Mouse (Mus musculus): ENCODE measurements at regions not wholly inside any gene's neighbourhood (a gene's known extent, or its start where the extent isn't known, plus 50 kb on each side); places are given as distances from the start of the nearest gene placed in this dataset.

- H3K27me3 ChIP-seq (ENCODE audit: insufficient read depth, low read length): no peaks in the 10 kb centered on the region
- no peak for ATAC-seq
- no peak overlapping the region for H3K27ac ChIP-seq
- H3K9me3 ChIP-seq (ENCODE audit: low read length): no peaks in the 10 kb centered on the region
- no peaks in the 10 kb centered on the region for H3K36me3 ChIP-seq (ENCODE audit: insufficient read depth, low read length)
- no peak overlapping the region for H3K9ac ChIP-seq (replicated peaks; ENCODE audit: low read length)
- H3K4me2 ChIP-seq (ENCODE audit: low read depth, low read length): no peak overlapping the region
- 87% methylated on average over 3 of the region's 3 CpGs for WGBS
- TF ChIP-seq CTCF (IDR thresholded peaks at IDR 0.05; ENCODE audit: low read depth): no peak
- no peaks in the 10 kb centered on the region for H3K4me1 ChIP-seq (ENCODE audit: insufficient read depth, low read length)
- no peak overlapping the region for H3K4me3 ChIP-seq (ENCODE audit: low read length)
- no peak for DNase-seq (ENCODE audit: low spot score)
Observed at GRCm38 (mm10) chr17:59680511-59680910, 667.3 kb upstream of the Nudt12 start.

- Histone ChIP-seq H3K27ac (no peak overlapping the region), H3K4me1 (ENCODE audit: insufficient read depth, low read length) (no peaks in the 10 kb centered on the region), H3K4me3 (ENCODE audit: low read length) (no peak overlapping the region), H3K9me3 (ENCODE audit: low read length) (no peaks in the 10 kb centered on the region), H3K36me3 (ENCODE audit: insufficient read depth, low read length) (no peaks in the 10 kb centered on the region), H3K27me3 (ENCODE audit: insufficient read depth, low read length) (no peaks in the 10 kb centered on the region), H3K9ac (replicated peaks; ENCODE audit: low read length) (no peak overlapping the region), H3K4me2 (ENCODE audit: low read depth, low read length) (no peak overlapping the region)
- DNase-seq (ENCODE audit: low spot score): peak; percentile 28
- peak; percentile 52 for TF ChIP-seq CTCF (IDR thresholded peaks at IDR 0.05; ENCODE audit: low read depth)
- no peak for ATAC-seq
Observed at GRCm38 (mm10) chr17:59642558-59642957, 629.4 kb upstream of the Nudt12 start.
